Mouse (Mus musculus): ENCODE measurements around the gene Upb1. TPM values are rescaled to one million over a fixed set of nuclear protein-coding genes. Genes with fewer than 3 reads are reported as not detected.
A peak's percentile ranks its signal among the peaks of the same experiment; 100 is the strongest.
"Not testable (repeated sequence)": the region's sequence is repeated elsewhere in the genome, so short reads cannot be mapped to it uniquely, and the experiment has no call there.

Gene Upb1
- polyA plus RNA-seq, 1 experiment = 2.1 TPM

DNA sequence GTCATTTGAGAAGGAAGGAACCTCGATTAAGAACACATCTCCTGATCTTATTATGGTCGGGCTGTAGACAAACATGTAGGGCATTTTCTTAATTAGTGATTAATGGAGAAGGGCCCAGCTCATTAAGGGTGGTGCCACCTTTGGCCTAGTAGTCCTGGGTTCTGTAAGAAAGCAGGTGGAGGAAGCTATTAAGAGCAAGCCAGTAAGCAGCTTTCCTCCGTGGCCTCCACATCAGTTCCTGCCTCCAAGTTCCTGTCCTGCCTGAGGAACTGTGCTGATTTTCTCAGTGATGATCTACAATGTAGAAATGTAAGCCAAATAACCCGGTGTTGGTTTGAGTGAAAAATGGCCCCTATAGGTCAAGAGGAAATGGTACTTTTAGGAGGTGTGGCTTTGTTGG is 57.4 kb downstream of the Upb1 start:
- H3K27ac ChIP-seq (replicated peaks; ENCODE audit: low read depth, low read length) = no peak overlapping the region
- H3K4me3 ChIP-seq (ENCODE audit: insufficient read depth, low read depth, low read length) = no peak overlapping the region
- no peaks in the 10 kb centered on the region for H3K4me1 ChIP-seq (ENCODE audit: control insufficient read depth, insufficient read depth, insufficient read length, low read length)

DNA sequence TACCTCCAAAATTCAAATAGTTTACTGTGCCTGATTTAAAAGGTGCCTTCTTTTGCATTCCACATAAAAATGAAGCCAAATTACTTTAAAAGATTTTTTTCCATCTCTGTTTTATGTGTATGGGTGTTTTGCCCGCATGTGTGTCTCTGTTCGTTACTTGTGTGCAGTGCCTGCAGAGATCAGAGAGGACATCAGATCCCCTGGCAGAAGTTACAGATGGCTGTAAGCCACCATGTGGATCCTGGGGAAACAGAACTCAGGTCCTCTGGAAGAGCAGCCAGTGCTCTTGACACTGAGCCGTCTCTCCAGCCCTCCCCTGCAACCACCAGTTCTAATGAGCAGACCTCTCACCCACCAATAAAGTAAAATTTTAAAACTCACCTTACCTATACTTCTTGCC is 61.8 kb downstream of the Upb1 start:
- H3K27ac ChIP-seq (replicated peaks; ENCODE audit: low read depth, low read length) = no peak overlapping the region
- peaks cover 3% of the 10 kb centered on the region; the same call in 1 of the 2 replicates for H3K4me1 ChIP-seq (ENCODE audit: control insufficient read depth, insufficient read depth, insufficient read length, low read length)
- H3K4me3 ChIP-seq (ENCODE audit: insufficient read depth, low read depth, low read length) = no peak overlapping the region

DNA sequence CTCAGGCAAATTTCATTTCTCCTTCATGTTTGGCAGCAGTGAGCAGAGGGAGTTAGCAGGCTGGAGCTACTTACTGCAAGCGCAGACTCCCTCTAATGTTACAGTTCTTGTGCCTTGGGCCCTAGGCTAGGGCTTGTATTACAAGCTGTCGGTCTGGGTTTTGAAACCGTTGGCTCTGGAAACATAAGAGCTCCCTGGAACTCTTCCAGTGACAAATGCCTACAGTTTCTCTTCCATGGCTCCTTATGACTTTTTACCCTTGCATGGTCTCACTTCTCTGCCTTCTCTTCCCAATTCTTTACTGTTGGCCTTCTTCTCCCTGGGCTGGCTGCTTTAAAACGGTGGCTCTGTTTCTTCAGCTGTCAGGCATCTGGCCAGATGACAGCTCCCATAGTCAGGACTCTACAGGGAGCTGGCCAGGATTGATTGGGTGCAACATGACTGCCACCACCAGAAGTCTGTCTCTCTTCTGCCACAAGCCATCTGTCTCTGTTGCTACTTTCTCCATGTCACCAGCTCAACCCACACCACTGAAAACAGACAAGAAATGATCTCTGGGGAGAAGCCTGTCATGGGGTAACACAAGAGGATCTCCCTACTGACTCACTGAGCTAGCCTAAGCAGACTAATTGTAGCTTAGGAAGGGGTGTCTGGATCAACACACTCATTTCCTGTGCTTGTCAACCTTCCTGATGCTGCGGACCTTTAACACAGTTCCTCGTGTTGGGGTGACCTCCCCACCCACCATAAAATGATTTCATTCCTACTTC is 65.1 kb downstream of the Upb1 start:
- peak overlapping the region; percentile 44; the same call in 1 of the 2 replicates for H3K27ac ChIP-seq (replicated peaks; ENCODE audit: low read depth, low read length)
- peaks cover 3% of the 10 kb centered on the region; the same call in 1 of the 2 replicates for H3K4me1 ChIP-seq (ENCODE audit: control insufficient read depth, insufficient read depth, insufficient read length, low read length)
- H3K4me3 ChIP-seq (ENCODE audit: insufficient read depth, low read depth, low read length) = no peak overlapping the region

DNA sequence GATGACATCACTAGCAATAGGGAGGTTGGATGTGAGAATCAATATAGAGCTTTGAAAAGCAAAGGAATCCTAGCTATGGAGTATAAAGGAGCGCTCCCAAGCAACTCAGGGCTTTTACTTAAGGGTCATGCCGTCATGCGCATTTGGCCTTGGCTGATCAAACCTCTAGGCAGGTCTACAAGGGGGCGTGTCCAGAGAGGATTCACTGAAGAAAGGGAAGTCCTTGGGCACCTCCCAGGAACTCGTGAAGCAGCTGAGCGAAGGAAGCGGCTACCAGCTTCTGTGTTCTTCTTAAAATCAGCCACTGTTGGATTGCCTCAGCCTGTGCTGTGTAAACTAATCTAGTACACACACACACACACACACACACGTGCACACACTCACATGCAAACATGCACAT is 72.5 kb downstream of the Upb1 start:
- H3K4me3 ChIP-seq (ENCODE audit: insufficient read depth, low read depth, low read length) = no peak overlapping the region
- H3K27ac ChIP-seq (replicated peaks; ENCODE audit: low read depth, low read length) = no peak overlapping the region
- H3K4me1 ChIP-seq (ENCODE audit: control insufficient read depth, insufficient read depth, insufficient read length, low read length) = no peaks in the 10 kb centered on the region

DNA sequence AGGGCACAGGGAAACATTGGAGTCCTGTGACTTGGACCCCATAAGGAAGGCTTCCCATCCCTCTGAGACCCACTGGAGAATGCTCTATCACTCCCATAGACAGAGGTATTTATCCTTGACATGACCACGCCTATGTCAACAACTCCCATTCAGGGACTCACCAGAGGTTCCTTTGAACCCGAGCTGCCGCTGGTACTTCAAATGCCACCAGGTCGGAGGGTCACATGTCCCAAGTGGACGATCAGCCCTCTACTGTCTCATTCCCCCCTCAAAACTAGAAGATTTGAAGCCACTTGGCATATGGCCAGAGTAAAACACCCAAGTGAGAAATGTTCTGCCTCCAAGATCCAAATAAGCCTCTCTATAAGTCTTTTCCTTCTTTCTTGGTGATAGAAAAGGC is 73.7 kb downstream of the Upb1 start:
- Histone ChIP-seq H3K4me1 (ENCODE audit: control insufficient read depth, insufficient read depth, insufficient read length, low read length) (no peaks in the 10 kb centered on the region), H3K27ac (replicated peaks; ENCODE audit: low read depth, low read length) (no peak overlapping the region), H3K4me3 (ENCODE audit: insufficient read depth, low read depth, low read length) (no peak overlapping the region)

DNA sequence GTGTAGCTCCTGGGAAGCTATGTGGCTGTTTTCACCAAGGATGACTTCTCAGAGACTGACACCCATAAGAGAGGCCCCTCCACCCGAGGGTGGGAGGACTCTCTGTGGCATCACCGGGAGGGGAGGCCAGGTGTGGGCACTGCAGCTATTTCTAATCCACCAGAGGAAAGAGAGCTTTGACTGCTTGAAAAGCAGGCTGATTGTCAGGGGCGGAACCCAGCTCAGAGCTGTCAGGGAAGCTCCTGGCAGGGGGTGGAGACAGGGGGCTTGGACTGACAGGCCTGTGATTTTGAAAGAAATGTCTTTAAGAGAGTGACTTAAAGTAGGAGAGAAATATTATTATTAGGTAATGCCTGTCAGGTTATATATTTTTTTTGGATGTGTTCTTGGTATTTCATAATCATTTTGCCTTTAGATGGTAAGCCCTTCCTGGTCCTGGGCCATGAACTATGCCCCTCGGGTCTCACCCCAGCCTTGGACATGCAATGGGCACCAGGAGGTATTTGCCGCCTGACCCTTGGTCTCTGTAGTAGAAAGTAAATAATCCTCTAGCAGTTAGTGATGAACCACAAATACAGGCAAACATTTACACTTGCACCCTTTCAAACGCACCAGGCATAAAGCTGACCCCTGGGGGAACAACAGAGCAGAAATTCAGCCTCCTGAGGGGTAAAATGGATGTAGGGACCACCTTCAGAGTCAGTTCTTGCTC is 74.4 kb downstream of the Upb1 start:
- not testable (repeated sequence) for H3K4me1 ChIP-seq (ENCODE audit: control insufficient read depth, insufficient read depth, insufficient read length, low read length); H3K27ac ChIP-seq (replicated peaks; ENCODE audit: low read depth, low read length); H3K4me3 ChIP-seq (ENCODE audit: insufficient read depth, low read depth, low read length)

DNA sequence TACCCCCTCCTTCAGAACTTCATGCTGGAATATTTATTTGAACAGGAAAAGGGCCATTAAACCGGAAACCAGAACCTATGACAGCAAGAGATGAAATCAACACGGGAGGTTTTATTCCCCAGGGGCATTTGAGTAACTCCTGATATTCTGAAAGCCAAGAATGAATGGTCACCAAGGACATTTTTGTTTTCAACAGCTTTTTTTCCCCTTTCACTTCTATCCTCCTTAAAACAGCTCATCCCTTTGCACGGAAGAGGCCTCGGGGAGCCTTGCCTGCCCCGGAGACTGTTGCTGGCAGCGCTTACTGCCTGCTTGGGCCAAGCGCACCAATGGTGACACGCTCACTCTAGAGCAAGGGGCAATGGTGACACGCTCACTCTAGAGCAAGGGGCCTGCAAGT is 76.1 kb downstream of the Upb1 start:
- no peak overlapping the region for H3K4me3 ChIP-seq (ENCODE audit: insufficient read depth, low read depth, low read length)
- peak overlapping the region; percentile 60 for H3K27ac ChIP-seq (replicated peaks; ENCODE audit: low read depth, low read length)
- no peaks in the 10 kb centered on the region for H3K4me1 ChIP-seq (ENCODE audit: control insufficient read depth, insufficient read depth, insufficient read length, low read length)

DNA sequence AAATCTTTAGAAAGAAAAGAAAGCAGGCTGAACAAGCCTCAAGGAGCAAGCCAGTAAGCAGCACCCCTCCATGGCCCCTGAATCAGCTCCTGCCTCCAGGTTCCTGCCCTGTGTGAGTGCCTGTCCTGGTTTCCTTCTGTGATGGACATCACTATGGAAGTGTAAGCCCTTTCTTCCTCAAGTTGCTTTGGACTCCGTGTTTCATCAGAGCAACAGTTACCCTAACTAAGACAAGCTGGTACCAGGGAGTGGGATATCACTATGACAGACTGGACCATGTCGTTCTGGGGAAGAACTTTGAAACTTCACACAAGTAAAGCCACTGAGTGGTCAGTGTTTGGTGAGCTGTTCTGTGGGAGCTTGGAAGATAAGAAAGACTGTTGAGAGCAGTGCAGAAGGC is 79.0 kb downstream of the Upb1 start:
- Histone ChIP-seq H3K4me3 (ENCODE audit: insufficient read depth, low read depth, low read length) (no peak overlapping the region), H3K4me1 (ENCODE audit: control insufficient read depth, insufficient read depth, insufficient read length, low read length) (no peaks in the 10 kb centered on the region), H3K27ac (replicated peaks; ENCODE audit: low read depth, low read length) (no peak overlapping the region)

DNA sequence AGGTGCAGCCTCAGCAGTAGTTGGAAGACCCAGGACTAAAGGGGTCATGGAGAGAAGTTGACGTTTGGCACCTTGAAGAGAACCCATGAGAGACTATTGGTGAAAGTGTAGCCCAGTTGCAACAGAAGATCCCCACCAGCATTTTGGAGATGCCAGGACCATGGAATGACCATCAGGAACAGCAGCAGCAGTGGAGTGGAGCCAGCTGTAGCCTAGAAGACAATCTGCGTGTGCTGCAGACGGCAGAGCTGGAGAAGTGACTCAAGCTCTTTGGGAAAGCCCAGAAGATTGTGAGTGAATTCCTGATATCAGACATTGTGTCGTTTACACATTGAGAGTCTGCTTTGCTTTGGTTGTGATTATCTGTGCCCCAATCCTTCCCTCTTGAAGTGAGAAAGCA is 80.8 kb downstream of the Upb1 start:
- Histone ChIP-seq H3K4me1 (ENCODE audit: control insufficient read depth, insufficient read depth, insufficient read length, low read length) (no peaks in the 10 kb centered on the region), H3K4me3 (ENCODE audit: insufficient read depth, low read depth, low read length) (no peak overlapping the region), H3K27ac (replicated peaks; ENCODE audit: low read depth, low read length) (no peak overlapping the region)

DNA sequence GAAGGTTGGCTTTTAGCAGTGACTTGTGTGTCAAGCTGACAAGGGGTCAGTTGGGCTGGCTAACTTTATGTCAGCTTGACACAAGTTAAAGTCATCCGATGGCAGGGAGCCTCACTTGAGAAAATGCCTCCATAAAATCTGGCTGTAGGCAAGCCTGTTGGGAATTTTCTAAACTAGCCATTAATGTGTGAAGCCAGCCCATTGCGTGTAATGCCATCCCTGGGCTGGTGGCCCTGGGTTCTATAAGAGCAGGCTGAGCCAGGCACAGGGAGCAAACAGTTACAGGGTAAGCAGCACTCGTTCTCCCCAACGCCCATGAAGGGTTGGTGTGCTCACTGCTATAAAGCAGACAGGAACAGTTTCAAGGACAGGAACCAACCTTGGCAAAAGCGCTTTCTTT is 81.4 kb downstream of the Upb1 start:
- no peak overlapping the region for H3K4me3 ChIP-seq (ENCODE audit: insufficient read depth, low read depth, low read length)
- H3K4me1 ChIP-seq (ENCODE audit: control insufficient read depth, insufficient read depth, insufficient read length, low read length) = no peaks in the 10 kb centered on the region
- H3K27ac ChIP-seq (replicated peaks; ENCODE audit: low read depth, low read length) = no peak overlapping the region

DNA sequence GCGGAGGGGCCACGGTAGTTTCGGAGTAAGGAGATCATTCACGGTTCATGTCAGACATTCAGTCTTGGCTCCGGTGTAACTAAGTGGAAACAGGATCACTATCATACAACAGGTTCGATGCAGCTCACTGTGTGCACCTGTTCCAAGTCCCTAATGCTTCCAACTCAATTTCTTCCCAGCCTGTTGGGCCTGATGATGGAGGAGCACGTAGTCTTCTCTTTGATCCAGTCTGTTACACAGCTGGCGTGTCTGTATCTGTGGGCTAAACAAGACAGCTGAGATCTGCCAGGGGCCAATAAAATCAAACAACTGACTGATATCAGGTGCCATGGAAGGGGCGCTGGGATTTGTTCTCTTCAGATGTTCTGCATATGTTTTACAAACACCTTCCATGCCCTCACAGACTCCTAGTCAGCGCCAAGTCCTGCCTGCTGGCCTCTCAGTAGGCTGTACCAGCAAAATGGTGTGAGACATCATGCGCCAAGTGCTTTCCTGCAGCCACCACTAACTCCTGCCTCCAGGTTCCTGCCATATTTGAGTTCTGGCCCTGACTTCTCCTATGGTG is 82.1 kb downstream of the Upb1 start:
- Histone ChIP-seq H3K4me1 (ENCODE audit: control insufficient read depth, insufficient read depth, insufficient read length, low read length) (no peaks in the 10 kb centered on the region), H3K27ac (replicated peaks; ENCODE audit: low read depth, low read length) (no peak overlapping the region), H3K4me3 (ENCODE audit: insufficient read depth, low read depth, low read length) (no peak overlapping the region)

DNA sequence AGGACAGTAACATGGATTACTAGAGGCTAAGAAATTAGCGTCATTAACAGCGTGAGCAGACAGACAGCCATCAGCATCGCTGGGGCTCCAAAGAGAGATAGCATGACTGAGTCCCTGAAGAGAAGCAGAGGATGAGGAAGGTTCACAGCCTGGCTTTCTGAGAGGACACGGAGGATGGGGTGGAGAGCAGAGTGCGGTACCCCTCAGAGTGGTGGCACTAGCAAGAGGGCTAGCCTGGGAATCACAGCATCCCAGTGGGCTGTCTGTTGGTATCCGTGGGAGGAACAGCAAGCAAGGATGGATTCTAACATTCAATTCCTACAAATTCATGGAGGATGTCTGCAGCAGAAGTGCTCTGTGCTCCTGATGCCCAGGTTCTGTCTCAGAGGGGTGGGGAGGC is 83.2 kb downstream of the Upb1 start:
- Histone ChIP-seq H3K4me3 (ENCODE audit: insufficient read depth, low read depth, low read length) (no peak overlapping the region), H3K27ac (replicated peaks; ENCODE audit: low read depth, low read length) (no peak overlapping the region), H3K4me1 (ENCODE audit: control insufficient read depth, insufficient read depth, insufficient read length, low read length) (no peaks in the 10 kb centered on the region)

DNA sequence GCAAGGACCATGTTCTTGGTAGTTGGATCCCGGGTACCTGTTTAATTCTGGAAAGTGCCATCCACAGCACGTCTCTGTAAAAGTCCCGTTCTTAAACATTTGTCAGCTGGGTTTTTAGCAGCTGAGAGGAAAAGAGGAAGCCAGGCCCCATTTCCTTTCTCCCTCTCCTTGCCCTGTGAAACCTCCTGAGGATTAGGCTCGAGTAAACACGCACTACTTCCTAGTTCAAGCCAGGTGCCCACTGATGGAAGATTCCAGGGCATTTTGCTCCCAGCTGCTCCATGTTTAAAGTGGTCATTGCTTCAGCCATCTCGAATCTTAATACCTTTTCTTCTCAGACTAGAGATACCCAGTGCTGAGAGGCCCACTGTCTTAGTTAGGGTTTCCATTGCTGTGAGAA is 83.9 kb downstream of the Upb1 start:
- H3K27ac ChIP-seq (replicated peaks; ENCODE audit: low read depth, low read length) = no peak overlapping the region

DNA sequence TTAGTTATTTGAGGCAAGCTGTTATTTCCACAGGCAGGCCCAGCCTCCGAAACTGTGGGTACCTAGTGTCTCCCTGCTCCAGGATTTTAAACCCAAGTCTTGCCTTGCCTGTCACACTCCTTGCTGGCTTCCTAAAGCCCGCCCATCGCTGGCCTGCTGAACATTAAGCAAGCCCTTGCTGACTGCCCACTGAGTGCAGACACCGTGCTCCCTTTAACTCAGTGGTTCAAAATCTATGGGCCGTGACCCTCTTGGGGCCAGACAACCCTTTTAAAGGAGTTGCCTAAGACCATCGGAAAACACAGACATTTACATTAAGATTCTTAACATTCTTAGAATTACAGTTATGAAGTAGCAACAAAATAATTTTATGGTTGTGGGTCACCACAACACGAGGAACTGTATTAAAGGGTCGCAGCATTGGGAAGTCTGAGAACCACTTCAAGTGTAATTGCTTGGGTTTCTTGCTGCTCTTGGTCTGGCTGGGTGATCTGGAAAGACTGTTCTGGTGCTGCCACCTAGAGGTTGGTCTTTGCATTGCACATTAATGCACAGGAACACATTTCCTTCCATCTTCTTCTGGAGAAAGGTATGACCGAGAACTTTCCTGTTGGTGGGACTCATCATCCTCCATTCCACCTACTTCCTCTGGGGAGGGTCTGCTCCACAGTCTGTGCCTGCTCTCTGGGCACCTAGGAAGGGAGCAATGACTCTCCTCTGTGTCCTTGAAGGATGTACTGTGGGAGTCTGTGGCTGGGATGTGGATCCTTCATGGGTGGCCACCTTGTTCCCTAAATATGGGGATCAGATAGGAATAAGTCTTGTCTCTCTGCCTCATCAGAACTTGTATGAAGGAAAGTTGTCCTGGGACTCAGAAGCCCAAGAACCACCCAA is 85.4 kb downstream of the Upb1 start:
- Histone ChIP-seq H3K4me3 (ENCODE audit: insufficient read depth, low read depth, low read length) (no peak overlapping the region), H3K27ac (replicated peaks; ENCODE audit: low read depth, low read length) (no peak overlapping the region), H3K4me1 (ENCODE audit: control insufficient read depth, insufficient read depth, insufficient read length, low read length) (no peaks in the 10 kb centered on the region)

More for the DNA sequence above, 83.9 kb downstream of the Upb1 start:
- no peaks in the 10 kb centered on the region for H3K4me1 ChIP-seq (ENCODE audit: control insufficient read depth, insufficient read depth, insufficient read length, low read length)
- H3K4me3 ChIP-seq (ENCODE audit: insufficient read depth, low read depth, low read length) = no peak overlapping the region

DNA sequence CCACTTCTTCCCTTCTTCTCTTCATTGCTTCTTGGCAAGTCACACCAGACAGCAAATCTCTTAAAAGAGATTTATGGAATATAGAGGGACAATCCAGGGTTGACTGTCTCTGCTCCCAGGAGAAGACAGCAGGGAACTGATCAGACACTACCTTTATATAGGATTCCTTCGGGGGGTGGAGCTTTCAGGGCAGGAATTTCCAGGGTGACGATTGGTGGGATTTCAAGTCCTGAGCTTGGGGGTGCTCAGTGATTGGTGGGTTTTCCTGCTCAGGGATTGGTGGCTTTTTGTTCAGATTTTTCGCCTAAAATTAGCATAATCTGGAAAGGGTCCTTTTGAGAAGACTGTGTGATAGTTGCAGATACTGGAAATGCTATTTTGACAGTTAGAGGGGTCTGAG is 86.2 kb downstream of the Upb1 start:
- Histone ChIP-seq H3K27ac (replicated peaks; ENCODE audit: low read depth, low read length) (no peak overlapping the region), H3K4me3 (ENCODE audit: insufficient read depth, low read depth, low read length) (no peak overlapping the region), H3K4me1 (ENCODE audit: control insufficient read depth, insufficient read depth, insufficient read length, low read length) (no peaks in the 10 kb centered on the region)
